Mouse (Mus musculus) right cerebral cortex, adult 2 months (tissue): ENCODE data around the gene Astn2.
A peak's percentile ranks its signal among the peaks of the same experiment; 100 is the strongest.

Experiments
- DNase-seq, 2 experiments: peaks; one replicate each; pipeline ENCODE4 v3.0.0; 2021 to 2022; ENCODE audit warnings: low spot score in 2 of 2

Gene Astn2

DNA sequence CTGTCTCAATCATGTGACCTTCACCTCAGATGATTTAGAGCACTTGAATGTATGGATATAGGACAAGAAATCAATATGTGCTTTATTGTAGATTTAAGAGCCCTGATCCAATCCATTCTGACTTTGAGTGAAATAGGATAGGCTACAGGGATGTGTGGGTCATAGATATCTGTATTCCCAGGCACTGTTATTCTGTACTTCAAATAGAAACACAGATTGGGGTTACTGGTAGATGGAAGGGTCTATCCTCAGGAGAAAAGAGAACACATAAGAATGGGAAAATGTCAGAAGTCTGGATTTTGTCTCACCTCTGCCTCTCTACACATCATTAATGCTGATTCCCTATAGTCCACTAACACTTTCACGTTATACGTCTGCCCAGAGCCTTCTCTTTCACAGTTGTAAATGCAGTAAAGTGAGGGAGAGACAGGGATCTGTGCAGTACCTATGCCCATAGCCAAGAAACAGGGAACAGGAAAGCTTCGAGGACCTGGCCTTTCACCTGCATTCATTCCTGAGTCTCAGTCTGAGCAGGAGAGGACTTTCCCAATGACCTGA is 981.3 kb downstream of the Astn2 start:
- no peak for DNase-seq

DNA sequence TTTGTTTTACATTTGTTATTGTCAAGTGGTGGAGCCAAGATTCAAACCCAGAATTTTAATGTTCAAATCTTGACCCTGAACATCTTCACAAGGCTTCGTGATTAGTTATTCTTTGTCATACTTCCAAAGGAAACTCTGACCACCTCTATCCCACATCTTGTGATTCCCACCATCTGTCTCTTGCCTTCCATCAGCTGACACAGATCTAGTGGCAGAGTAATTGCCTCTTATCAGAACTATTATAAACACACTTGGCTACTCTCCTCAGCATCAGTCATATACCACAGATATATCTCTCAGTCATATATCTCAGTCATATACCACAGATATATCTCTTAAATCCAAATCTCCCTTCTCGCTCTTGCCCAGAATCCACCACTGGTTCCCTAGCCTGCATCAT is 983.1 kb downstream of the Astn2 start:
- DNase-seq = no peak

GRCm38 (mm10) chr4:65420511-65420931 is 983.9 kb downstream of the Astn2 start:
- no peak for DNase-seq

- DNase-seq = no peak
Observed at GRCm38 (mm10) chr4:65415507-65415906, 988.9 kb downstream of the Astn2 start.

DNA sequence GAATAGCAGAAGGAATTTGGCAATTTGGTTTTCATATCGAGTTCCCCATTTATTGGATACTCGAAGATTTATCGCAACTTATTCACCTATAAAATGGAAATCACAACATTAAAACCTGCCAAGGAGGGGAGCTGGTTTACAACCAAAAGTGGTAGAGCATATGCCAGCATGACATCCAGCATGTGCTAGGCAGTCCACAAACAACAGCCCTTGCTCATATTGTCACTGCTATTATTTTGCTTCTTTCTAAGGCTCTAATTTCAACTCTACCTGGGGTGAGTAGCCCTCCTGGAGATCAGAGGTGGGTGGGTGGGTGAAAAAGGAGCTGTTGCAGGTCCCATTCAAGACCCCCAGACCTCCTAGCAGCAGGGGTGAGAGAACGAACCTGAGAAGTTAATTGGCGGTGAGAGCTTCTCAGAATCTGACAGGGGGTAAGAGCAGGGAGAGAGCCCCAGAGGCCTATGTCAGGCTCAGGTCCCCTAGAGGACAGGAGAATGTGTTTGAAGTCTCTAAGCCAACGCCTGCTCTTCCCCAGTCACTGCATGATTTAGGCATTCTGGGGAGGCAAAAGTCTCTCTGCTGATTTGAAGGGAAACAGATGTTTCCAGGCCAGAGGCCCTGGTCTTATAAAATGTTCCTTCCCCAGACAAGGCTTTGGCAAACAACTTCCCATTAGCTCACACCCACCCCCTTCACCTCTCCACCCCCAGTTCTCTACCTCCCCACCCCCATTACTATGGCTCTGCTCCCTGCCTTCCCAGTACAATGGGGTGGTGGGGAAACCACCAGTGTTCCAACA is 1001.4 kb downstream of the Astn2 start:
- no peak for DNase-seq

- no peak for DNase-seq
Observed at GRCm38 (mm10) chr4:65402286-65402685, 1002.1 kb downstream of the Astn2 start.

GRCm38 (mm10) chr4:65399457-65399856 is 1005.0 kb downstream of the Astn2 start:
- no peak for DNase-seq

DNA sequence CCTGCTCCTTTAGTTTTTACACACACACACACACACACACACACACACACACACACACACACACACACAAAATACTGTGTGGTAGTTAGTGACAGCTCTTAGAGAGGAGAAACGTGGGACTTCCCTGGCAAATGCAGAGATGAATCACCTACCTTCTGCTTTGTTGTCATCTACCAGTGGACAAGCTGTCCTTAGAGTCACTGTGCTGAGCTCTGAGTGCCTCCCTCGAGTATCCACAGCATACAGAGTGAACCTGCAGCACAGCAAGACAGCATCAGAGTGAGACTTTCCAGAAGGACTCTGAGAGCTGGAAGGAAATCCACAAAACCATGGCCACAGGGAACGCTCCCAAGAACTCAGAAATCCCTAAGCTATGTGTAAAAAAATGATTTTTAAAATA is 1007.6 kb downstream of the Astn2 start:
- DNase-seq = peak; percentile 5 to 15

DNA sequence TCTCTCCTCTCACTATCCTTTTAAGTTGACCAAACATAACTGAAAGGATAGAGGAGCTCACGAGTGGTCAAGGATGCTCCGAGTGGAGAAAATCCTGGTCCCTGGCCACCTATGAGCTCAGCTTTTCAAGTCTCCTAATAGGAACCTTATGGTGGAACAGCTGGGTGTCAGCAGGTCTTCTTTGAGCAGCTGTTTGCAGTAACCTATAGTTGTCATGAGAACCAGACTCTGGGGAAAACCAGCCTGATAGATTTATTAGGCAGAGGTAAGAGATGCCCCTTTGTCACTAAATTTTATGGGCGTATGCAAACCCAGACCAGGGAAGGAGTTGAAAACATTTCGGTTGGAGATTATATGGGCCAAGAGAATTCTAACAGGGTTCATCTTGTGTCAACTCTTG is 1013.4 kb downstream of the Astn2 start:
- DNase-seq = no peak

DNA sequence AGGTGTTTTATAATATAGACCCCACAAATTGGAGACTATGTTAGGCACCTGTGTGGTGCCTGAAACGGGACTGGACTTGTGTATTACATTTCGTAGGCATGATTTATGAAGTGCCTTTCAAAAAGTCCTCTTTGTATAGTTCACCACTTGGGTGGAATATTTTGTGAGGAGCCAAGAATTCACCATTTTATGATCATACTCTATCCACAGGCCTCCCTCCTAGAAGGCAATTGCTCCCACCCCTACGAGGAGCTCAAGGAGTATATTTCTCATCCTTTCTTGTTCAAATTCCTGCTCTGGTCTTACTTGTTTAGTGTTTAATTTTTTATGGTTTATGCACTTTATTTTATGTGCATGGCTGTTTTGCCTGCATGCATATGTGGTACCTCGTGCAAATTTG is 1021.3 kb downstream of the Astn2 start:
- no peak for DNase-seq

DNA sequence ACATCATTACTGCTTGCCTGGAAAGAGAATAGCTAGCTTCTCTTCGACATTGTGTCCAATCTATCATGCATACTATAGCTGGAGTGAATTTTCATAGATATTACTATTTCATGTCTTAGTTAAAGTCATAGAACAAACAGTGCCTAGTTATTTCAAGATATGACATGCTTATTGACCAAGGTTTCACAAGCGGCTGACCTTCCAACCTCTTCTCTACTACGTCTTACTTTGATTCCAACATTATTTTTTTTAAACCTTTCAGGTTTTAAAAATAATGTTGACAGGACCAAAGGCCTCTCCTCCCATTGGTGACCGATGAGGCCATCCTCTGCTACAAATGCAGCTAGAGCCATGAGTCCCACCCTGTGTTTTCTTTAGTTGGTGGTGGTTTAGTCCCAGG is 1025.0 kb downstream of the Astn2 start:
- no peak for DNase-seq

- DNase-seq = no peak
Observed at GRCm38 (mm10) chr4:65376571-65376970, 1027.8 kb downstream of the Astn2 start.

DNA sequence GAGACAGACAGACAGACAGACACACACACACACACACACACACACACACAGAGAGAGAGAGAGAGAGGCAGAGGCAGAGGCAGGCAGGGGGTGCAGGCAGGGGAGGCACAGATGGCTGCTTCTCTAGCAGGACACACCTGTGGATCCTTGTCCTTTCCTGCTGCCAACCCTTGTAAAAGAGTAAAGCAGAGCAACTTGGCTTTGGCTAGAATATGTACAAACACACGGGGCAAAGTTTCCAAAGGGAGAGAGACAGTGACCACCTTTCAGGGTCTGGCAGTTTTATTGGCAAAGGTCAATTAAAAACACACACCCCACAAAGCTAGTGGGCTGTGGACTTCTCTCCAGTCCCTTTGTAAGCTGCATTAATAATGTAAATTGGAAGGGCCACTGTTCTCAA is 1030.6 kb downstream of the Astn2 start:
- no peak for DNase-seq

- DNase-seq = no peak
Observed at GRCm38 (mm10) chr4:65372731-65373130, 1031.7 kb downstream of the Astn2 start.

DNA sequence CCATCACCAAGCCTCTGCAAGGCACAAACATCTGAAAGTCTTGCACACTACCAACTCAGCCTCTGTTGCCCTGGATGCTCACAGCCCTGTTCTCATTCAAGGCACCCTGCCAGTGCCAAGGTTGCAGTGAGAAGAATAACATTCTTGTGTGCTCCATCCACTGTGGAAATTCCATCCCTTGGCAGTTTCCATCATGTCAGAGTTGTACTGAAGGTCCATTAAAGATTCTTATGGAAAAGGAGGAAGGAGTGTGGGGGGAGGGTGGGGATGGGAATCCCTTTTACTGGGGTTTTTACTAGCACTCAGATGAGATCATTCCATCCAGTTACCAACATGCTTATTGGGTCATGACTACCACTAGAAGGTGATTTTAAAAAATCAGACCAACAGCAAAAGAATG is 1037.3 kb downstream of the Astn2 start:
- no peak for DNase-seq

GRCm38 (mm10) chr4:65354580-65354979 is 1049.8 kb downstream of the Astn2 start:
- no peak for DNase-seq

- DNase-seq = no peak
Observed at GRCm38 (mm10) chr4:65350521-65350920, 1053.9 kb downstream of the Astn2 start.

- no peak for DNase-seq
Observed at GRCm38 (mm10) chr4:65341766-65342165, 1062.6 kb downstream of the Astn2 start.

DNA sequence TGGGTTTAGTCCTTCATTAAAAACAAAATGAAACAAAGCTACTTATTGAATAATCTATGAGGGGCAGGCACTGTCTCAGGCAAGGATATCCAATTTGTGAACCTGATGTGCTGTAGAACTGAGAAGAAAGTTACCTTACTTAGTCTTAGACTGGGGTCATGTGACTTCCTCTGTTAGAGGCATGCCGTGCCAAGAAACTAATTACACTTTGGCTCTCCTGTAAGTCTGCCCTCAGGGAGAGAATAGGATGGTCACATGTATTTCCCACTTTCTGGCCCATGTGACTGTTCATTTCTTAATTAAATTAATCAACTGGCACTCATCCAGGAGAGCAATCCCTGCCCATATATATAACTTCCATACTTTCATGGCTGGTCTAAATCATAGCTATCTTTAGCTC is 1070.7 kb downstream of the Astn2 start:
- DNase-seq = no peak
